Mouse (Mus musculus) spleen, adult 2 months (tissue): Measurements from ENCODE around the gene Zmiz1.

Experiments used
- CTCF ChIP-seq: fragments of 200-500 bp; IDR thresholded peaks from 2 replicates; pipeline ENCODE4 v1.5.1; 2011; ENCODE audit warnings: mild to moderate bottlenecking, inconsistent platforms; ENCODE audit not compliant: insufficient read depth, insufficient read length, insufficient replicate concordance; ENCODE audit errors: extremely low read depth
- POLR2A ChIP-seq: fragments of 200-500 bp; IDR thresholded peaks from 2 replicates; pipeline ENCODE4 v1.6.1; 2011; ENCODE audit warnings: low read depth, low read length, inconsistent platforms

- no peak for TF ChIP-seq POLR2A
- TF ChIP-seq CTCF = no peak
Measured at GRCm38 (mm10) chr14:25636297-25636696, 177.3 kb downstream of the Zmiz1 start.
